Mouse (Mus musculus): Measurements from ENCODE around the gene Cdkn2aipnl.

Cdkn2aipnl gene

GRCm38 (mm10) chr11:52005586-52005985 lies 38.1 kb downstream of the Cdkn2aipnl start:
- no peak for DNase-seq (ENCODE audit: low spot score)

GRCm38 (mm10) chr11:52011011-52011410 lies 43.5 kb downstream of the Cdkn2aipnl start:
- no peak for DNase-seq (ENCODE audit: low spot score)

- DNase-seq (ENCODE audit: low spot score) = no peak
These were observed 44.1 kb downstream of the Cdkn2aipnl start for GRCm38 (mm10) chr11:52011541-52011940.

GRCm38 (mm10) chr11:52018217-52018616 lies 50.8 kb downstream of the Cdkn2aipnl start:
- DNase-seq (ENCODE audit: low spot score) = no peak
